Mouse (Mus musculus) liver, postnatal 0 days (tissue): Measurements from ENCODE around the gene Gm10961. TPM values are rescaled to one million over a fixed set of nuclear protein-coding genes. Genes with fewer than 3 reads are reported as not detected.
A peak's percentile ranks its signal among the peaks of the same experiment; 100 is the strongest.

Experiments used
- ATAC-seq: fragments of 200-750 bp; cut with Nextera tagmentation; 2 replicates; pipeline ENCODE4 v1.8.0; 2017; ENCODE audit warnings: mild to moderate bottlenecking, moderate library complexity
- DNase-seq: peaks from one replicate; pipeline ENCODE4 v3.0.0-alpha.2; 2016
- H3K27ac ChIP-seq: fragments of 300-500 bp; sonication (generic); 2 replicates; pipeline ENCODE4 v1.5.1; 2014; ENCODE audit warnings: antibody characterized with exemption, moderate library complexity, mild to moderate bottlenecking, low read depth
- H3K27me3 ChIP-seq: fragments of 300-500 bp; sonication (generic); 2 replicates; pipeline ENCODE4 v1.6.1; 2014; ENCODE audit warnings: low read length, control low read depth, mixed read lengths; ENCODE audit not compliant: insufficient read depth
- H3K36me3 ChIP-seq: fragments of 300-500 bp; sonication (generic); replicated peaks from 2 replicates; pipeline ENCODE4 v1.6.1; 2014; ENCODE audit warnings: mild to moderate bottlenecking, control low read depth, low read length, moderate library complexity, mixed read lengths; ENCODE audit not compliant: insufficient read depth
- H3K4me1 ChIP-seq: fragments of 300-500 bp; sonication (generic); 2 replicates; pipeline ENCODE4 v1.6.1; 2014; ENCODE audit warnings: antibody characterized with exemption, mild to moderate bottlenecking, control low read depth; ENCODE audit not compliant: insufficient read depth
- H3K4me2 ChIP-seq: fragments of 300-500 bp; sonication (generic); 2 replicates; pipeline ENCODE4 v1.6.1; 2014; ENCODE audit warnings: low read depth, mild to moderate bottlenecking, low read length, moderate library complexity, mixed read lengths
- H3K4me3 ChIP-seq: fragments of 300-500 bp; sonication (generic); 2 replicates; pipeline ENCODE4 v1.5.1; 2014; ENCODE audit warnings: low read depth, low read length
- H3K9ac ChIP-seq: fragments of 300-500 bp; sonication (generic); replicated peaks from 2 replicates; pipeline ENCODE4 v1.6.1; 2014; ENCODE audit warnings: mild to moderate bottlenecking, moderate library complexity
- H3K9me3 ChIP-seq: fragments of 300-500 bp; sonication (generic); 2 replicates; pipeline ENCODE4 v1.6.1; 2016; ENCODE audit warnings: mild to moderate bottlenecking, control low read depth, low read length, mixed read lengths
- CTCF ChIP-seq: sonication (generic); IDR thresholded peaks from 2 replicates; pipeline ENCODE4 v1.5.1; 2016; ENCODE audit warnings: antibody characterized with exemption, low read depth
- EP300 ChIP-seq: IDR thresholded peaks from 2 replicates; pipeline ENCODE4 v1.6.1; 2016; ENCODE audit warnings: antibody characterized with exemption, low read depth, mild to moderate bottlenecking
- WGBS: fragments of 180-500 bp; shearing (Covaris S2); extraction: QIAGEN DNeasy Blood & Tissue Kit; methylation state at CpG from one replicate; pipeline ENCODE4 v1.1.7; 2014; ENCODE audit not compliant: insufficient replicate concordance; 5-methylcytosine and 5-hydroxymethylcytosine counted together
- polyA plus RNA-seq: library from polyadenylated mRNA; unstranded; fragments of >200 nt; fragmentation: Nextera tagmentation; extraction: Ambion mirVana; gene quantifications from 2 replicates; pipeline ENCODE4 v1.2.1, GENCODE M21; 2015

Gm10961 gene
- polyA plus RNA-seq, 1 experiment from 2014 or later = not detected

DNA sequence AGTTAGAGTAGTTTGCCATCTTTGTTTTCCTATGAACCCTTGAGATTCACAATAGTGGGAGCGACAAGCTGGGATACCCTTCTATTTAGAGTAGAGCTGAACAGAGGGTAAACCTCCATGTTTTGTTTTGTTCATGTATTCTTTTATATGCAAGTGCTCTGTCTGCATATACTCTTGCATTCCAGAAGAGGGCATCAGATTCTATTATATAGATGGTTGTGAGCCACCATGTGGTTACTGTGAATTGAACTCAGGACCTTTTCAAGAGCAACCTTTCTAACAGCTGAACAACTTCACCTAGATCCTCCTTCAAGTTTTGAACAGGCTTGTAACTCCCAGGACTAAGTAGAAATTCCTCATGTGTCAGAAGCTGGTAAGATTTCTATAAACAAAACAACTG lies 27.9 kb downstream of the Gm10961 start:
- DNase-seq (no peak), ATAC-seq (no peak)
- no peaks in the 10 kb centered on the region for H3K9me3 ChIP-seq
- 82% methylated on average over 1 of the region's 1 CpGs for WGBS
- TF ChIP-seq CTCF (peak; percentile 32; the same call in 1 of the 2 replicates), EP300 (no peak)
- H3K27ac ChIP-seq = no peak overlapping the region
- no peaks in the 10 kb centered on the region for H3K27me3 ChIP-seq
- H3K36me3 ChIP-seq = peaks cover 33% of the 10 kb centered on the region
- H3K4me1 ChIP-seq = no peaks in the 10 kb centered on the region
- H3K4me2 ChIP-seq = no peak overlapping the region
- H3K9ac ChIP-seq = no peak overlapping the region
- no peak overlapping the region for H3K4me3 ChIP-seq

GRCm38 (mm10) chr3:107664641-107665040 lies 33.5 kb downstream of the Gm10961 start:
- 76% methylated on average over 1 of the region's 1 CpGs for WGBS
- H3K4me1 ChIP-seq = no peaks in the 10 kb centered on the region
- ATAC-seq (no peak), DNase-seq (no peak)
- peaks cover 80% of the 10 kb centered on the region for H3K36me3 ChIP-seq
- no peak overlapping the region for H3K27ac ChIP-seq
- H3K4me3 ChIP-seq = no peak overlapping the region
- no peak for TF ChIP-seq CTCF
- no peak for TF ChIP-seq EP300
- H3K27me3 ChIP-seq = no peaks in the 10 kb centered on the region
- H3K4me2 ChIP-seq = no peak overlapping the region
- H3K9me3 ChIP-seq = no peaks in the 10 kb centered on the region
- no peak overlapping the region for H3K9ac ChIP-seq

DNA sequence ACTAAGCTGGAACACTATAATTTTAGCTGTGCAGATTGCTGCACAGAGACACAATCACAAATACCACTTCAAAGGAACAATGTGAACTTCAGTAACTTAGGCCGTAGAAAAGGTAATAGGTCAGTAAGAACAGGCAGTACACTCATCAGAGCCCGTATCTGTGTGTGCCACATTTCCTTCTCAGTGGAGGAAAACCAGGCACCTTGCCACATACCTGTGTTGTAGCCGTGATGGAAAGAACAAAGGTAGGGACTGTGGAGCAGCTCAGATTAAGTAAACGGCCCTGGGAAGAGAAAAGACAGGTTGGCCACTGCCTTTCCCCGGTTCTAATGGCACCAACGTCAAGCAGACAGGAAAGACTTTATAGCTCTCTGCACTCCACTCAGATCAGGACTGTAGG lies 36.3 kb downstream of the Gm10961 start:
- DNase-seq = no peak
- no peak for ATAC-seq
- Histone ChIP-seq H3K4me1 (no peaks in the 10 kb centered on the region), H3K4me3 (no peak overlapping the region), H3K27me3 (no peaks in the 10 kb centered on the region), H3K36me3 (peaks cover 78% of the 10 kb centered on the region), H3K9ac (no peak overlapping the region), H3K4me2 (no peak overlapping the region), H3K27ac (no peak overlapping the region), H3K9me3 (no peaks in the 10 kb centered on the region)
- no peak for TF ChIP-seq EP300
- no peak for TF ChIP-seq CTCF
- WGBS = 80% methylated on average over 6 of the region's 6 CpGs

DNA sequence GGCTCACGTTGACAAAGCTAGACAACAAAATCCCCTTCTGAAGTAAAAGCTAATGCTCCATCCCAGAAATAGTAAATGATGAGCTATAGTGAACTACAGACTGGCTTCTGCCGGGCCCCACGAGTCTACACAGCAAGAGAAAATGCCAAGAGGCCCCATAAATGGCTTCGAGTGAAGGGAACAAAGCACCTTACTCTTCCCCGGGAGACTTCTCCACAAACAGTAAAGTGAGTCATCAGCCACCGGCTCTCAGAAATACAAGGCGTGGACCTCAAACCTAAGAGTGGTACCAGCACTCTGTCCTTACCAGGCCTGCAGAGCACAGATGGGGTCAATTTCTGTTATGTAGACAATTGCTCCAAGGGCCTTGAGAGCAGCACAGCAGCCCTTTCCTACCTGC lies 37.7 kb downstream of the Gm10961 start:
- no peaks in the 10 kb centered on the region for H3K4me1 ChIP-seq
- no peak overlapping the region for H3K4me2 ChIP-seq
- H3K27ac ChIP-seq = no peak overlapping the region
- WGBS = 90% methylated on average over 7 of the region's 7 CpGs
- TF ChIP-seq CTCF = no peak
- no peak for TF ChIP-seq EP300
- H3K36me3 ChIP-seq = peaks cover 75% of the 10 kb centered on the region
- ATAC-seq = no peak
- no peaks in the 10 kb centered on the region for H3K9me3 ChIP-seq
- no peak for DNase-seq
- H3K4me3 ChIP-seq = no peak overlapping the region
- no peaks in the 10 kb centered on the region for H3K27me3 ChIP-seq
- no peak overlapping the region for H3K9ac ChIP-seq

DNA sequence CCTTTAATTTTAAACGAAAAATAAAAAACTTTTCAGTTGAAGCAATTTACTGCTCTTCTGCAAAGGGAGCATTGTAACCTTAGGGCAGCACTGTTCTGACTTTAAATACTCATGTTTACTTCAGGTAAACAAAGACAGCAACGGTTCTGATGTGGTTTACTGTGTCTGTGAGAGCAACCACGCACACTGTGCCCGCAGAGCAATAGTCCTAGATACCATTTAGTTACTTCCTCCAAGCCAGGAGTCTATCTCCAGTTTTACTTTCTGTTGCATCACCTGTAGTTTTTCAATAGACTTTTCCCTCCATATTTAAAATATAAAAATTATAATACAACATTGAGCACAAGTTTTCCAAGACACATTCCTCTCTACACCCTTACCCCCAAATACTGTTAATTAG lies 39.4 kb downstream of the Gm10961 start:
- no peak overlapping the region for H3K4me3 ChIP-seq
- no peaks in the 10 kb centered on the region for H3K4me1 ChIP-seq
- DNase-seq (no peak), ATAC-seq (no peak)
- H3K4me2 ChIP-seq = no peak overlapping the region
- peaks cover 80% of the 10 kb centered on the region for H3K36me3 ChIP-seq
- no peaks in the 10 kb centered on the region for H3K27me3 ChIP-seq
- no peaks in the 10 kb centered on the region for H3K9me3 ChIP-seq
- 57% methylated on average over 4 of the region's 4 CpGs for WGBS
- no peak for TF ChIP-seq CTCF
- TF ChIP-seq EP300 = no peak
- no peak overlapping the region for H3K27ac ChIP-seq
- H3K9ac ChIP-seq = no peak overlapping the region

- TF ChIP-seq EP300 = no peak
- no peak for TF ChIP-seq CTCF
- Histone ChIP-seq H3K36me3 (peaks cover 78% of the 10 kb centered on the region), H3K9ac (no peak overlapping the region), H3K9me3 (no peaks in the 10 kb centered on the region), H3K4me3 (no peak overlapping the region), H3K27me3 (no peaks in the 10 kb centered on the region), H3K4me1 (no peaks in the 10 kb centered on the region), H3K27ac (no peak overlapping the region), H3K4me2 (no peak overlapping the region)
- DNase-seq (no peak), ATAC-seq (no peak)
- 68% methylated on average over 2 of the region's 2 CpGs for WGBS
Measured at GRCm38 (mm10) chr3:107671509-107671908, 40.4 kb downstream of the Gm10961 start.
